In the genomic region with DNA sequence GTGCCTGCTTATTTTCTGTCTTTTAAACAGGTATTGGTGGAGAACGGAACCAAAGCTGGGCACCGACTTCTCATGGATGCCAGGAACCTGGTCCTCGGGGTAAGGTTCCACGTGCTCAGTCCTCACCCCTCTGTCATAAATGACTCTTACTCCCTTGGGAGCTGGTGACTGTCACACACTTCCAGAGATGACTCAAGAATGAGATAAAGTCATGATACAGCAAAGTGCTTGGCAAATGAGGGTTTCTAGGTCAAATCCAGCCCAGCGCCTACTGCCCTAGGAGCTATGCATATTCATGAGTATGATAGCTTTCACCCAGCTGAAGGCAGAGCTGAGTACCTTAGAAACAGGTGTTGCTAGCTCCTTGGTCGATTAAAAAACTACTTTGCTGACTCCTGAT, we compare ENCODE assay signal across 26 mouse cellular contexts. TPM values are rescaled to one million over a fixed set of nuclear protein-coding genes. Genes with fewer than 3 reads are reported as not detected.
A peak's percentile ranks its signal among the peaks of the same experiment; 100 is the strongest.
DNase-seq lines count a peak whose midpoint lies in the region; TF ChIP-seq lines count a peak whose summit lies in the region.
"Had no signal": no experiment of that assay in that cellular context is flagged by ENCODE, and none has a peak within 500 bp of the region (broad histone marks: within the 10 kb centered on the region; RNA-seq: fewer than 3 reads in every experiment).

No protein-coding gene starts in this region.

- TF ChIP-seq CTCF in CH12.LX (conservative IDR thresholded peaks at IDR 0.05 in 1 of 2, IDR thresholded peaks at IDR 0.05 in 1 of 2; ENCODE audit: low read depth in 2 of 2, low read length in 2 of 2): no peak

- no peak overlapping the region for H3K4me3 ChIP-seq in CH12.LX (replicated peaks in 1 of 3; ENCODE audit: low read depth in 2 of 3, low read length in 2 of 3, poor library complexity in 1 of 3)
- H3K4me3 ChIP-seq: embryonic facial prominence, embryonic 10.5 days; embryonic facial prominence, embryonic 12.5 days had no signal

- no peak overlapping the region for H3K4me2 ChIP-seq in CH12.LX (ENCODE audit: insufficient read depth, low read depth, poor library complexity, severe bottlenecking)
- H3K4me2 ChIP-seq: embryonic facial prominence, embryonic 12.5 days had no signal

- in situ Hi-C loops in CH12.LX (cut with MboI; ENCODE audit: low pct_ligation_motif_present, low pct_unique_long_range_greater_than_20kb, low sequenced_read_pairs): no loop called here

- dilution Hi-C loops in CH12.LX (cut with MboI; ENCODE audit: extremely low pct_ligation_motif_present, extremely low pct_unique_long_range_greater_than_20kb, low sequenced_read_pairs): no loop called here

- peaks cover 0 to 19% of the 10 kb centered on the region in 2 experiments; a peak in 2 of 4 replicates for H3K4me1 ChIP-seq in CH12.LX (ENCODE audit: control insufficient read depth in 1 of 2, insufficient read depth in 2 of 2)

- H3K27ac ChIP-seq in CH12.LX (ENCODE audit: insufficient read depth, low read depth): no peak overlapping the region
- H3K27ac ChIP-seq: embryonic facial prominence, embryonic 10.5 days; embryonic facial prominence, embryonic 12.5 days had no signal

- TF ChIP-seq POLR2A in CH12.LX (IDR thresholded peaks at IDR 0.05; ENCODE audit: low read depth, low read length): no peak

- H3K27me3 ChIP-seq in CH12.LX (replicated peaks): no peaks in the 10 kb centered on the region
- H3K27me3 ChIP-seq: embryonic facial prominence, embryonic 12.5 days; Patski had no signal

- peak; percentile 45 for DNase-seq in adrenal gland, adult 2 months
- DNase-seq in adrenal gland, postnatal 10 days: no peak
- DNase-seq in CH12.LX (ENCODE audit: extremely low read depth): peak; percentile 52
- peak; percentile 0 for DNase-seq in ZHBTc4 (ENCODE audit: low read depth, low spot score)
- DNase-seq in layer of hippocampus, postnatal 10 days (ENCODE audit: low spot score in 2 of 2): no peak
- DNase-seq in cerebellum, adult 9-11 months: no peak
- DNase-seq: adrenal gland, adult 8-10 months; adrenal gland, postnatal 25 days; B cell, adult 2 months; cerebellum, adult 11-12 months; cerebellum, adult 2 months; cerebellum, adult 9-10 months; cerebellum, postnatal 14 days; cerebellum, postnatal 36 days; forebrain, postnatal 0 days had no signal

- no peak for TF ChIP-seq EP300 in CH12.LX (IDR thresholded peaks at IDR 0.05; ENCODE audit: low read length)

- peaks cover 13% of the 10 kb centered on the region for H3K79me2 ChIP-seq in CH12.LX (replicated peaks; ENCODE audit: control insufficient read depth, extremely low read depth, insufficient read depth, poor library complexity, severe bottlenecking)

- H3K9me3 ChIP-seq in CH12.LX (replicated peaks; ENCODE audit: low read length): no peaks in the 10 kb centered on the region
- H3K9me3 ChIP-seq: embryonic facial prominence, embryonic 10.5 days; embryonic facial prominence, embryonic 12.5 days; G1E had no signal

- H3K9ac ChIP-seq in CH12.LX (ENCODE audit: insufficient read depth, low read depth): no peak overlapping the region
- H3K9ac ChIP-seq: embryonic facial prominence, embryonic 12.5 days; forebrain, postnatal 0 days had no signal

- no peak for TF ChIP-seq RAD21 in CH12.LX (IDR thresholded peaks at IDR 0.05; ENCODE audit: low read depth, low read length)

- peaks cover 48 to 81% of the 10 kb centered on the region in 2 experiments for H3K36me3 ChIP-seq in CH12.LX (replicated peaks in 1 of 2; ENCODE audit: control insufficient read depth in 1 of 2, insufficient read depth in 1 of 2, low read length in 1 of 2)

TF ChIP-seq in CH12.LX, 34 proteins besides CTCF, POLR2A, EP300 and RAD21:
- TF ChIP-seq UBTF (IDR thresholded peaks at IDR 0.05; ENCODE audit: low read depth, low read length) (no peak), SIN3A (IDR thresholded peaks at IDR 0.05; ENCODE audit: low read length) (no peak), SMC3 (IDR thresholded peaks at IDR 0.05; ENCODE audit: low read depth, low read length) (no peak), BHLHE40 (IDR thresholded peaks at IDR 0.05; ENCODE audit: low read depth, low read length) (peak; percentile 60), RCOR1 (conservative IDR thresholded peaks at IDR 0.05; ENCODE audit: low read depth, low read length) (no peak), GABPA (IDR thresholded peaks at IDR 0.05; ENCODE audit: insufficient replicate concordance, low read depth, low read length) (no peak), ETS1 (conservative IDR thresholded peaks at IDR 0.05; ENCODE audit: low read depth, low read length) (no peak), MYC (IDR thresholded peaks at IDR 0.05; ENCODE audit: low read depth, low read length) (0 out of 2 replicates have a peak, but pooled peaks have one; percentile 25), IRF4 (IDR thresholded peaks at IDR 0.05; ENCODE audit: low read depth, low read length) (peak; percentile 48; the same call in 1 of the 2 replicates), E2F4 (IDR thresholded peaks at IDR 0.05; ENCODE audit: insufficient replicate concordance, low read depth, low read length) (no peak), ZC3H11A (IDR thresholded peaks at IDR 0.05; ENCODE audit: low read depth, low read length) (no peak), ZMIZ1 (IDR thresholded peaks at IDR 0.05; ENCODE audit: low read depth, low read length) (no peak), JUN (IDR thresholded peaks at IDR 0.05; ENCODE audit: insufficient read depth, low read depth, low read length) (peak; percentile 18; the same call in 1 of the 2 replicates), CHD2 (IDR thresholded peaks at IDR 0.05; ENCODE audit: low read length) (no peak), USF2 (conservative IDR thresholded peaks at IDR 0.05; ENCODE audit: low read depth, low read length) (no peak), MEF2A (IDR thresholded peaks at IDR 0.05; ENCODE audit: borderline replicate concordance, low read depth, low read length) (no peak), POLR2AphosphoS2 (IDR thresholded peaks at IDR 0.05; ENCODE audit: low read depth, low read length) (no peak), PAX5 (IDR thresholded peaks at IDR 0.05; ENCODE audit: low read length) (no peak), MAX (IDR thresholded peaks at IDR 0.05; ENCODE audit: low read length) (peak; percentile 58; the same call in 1 of the 2 replicates), MXI1 (IDR thresholded peaks at IDR 0.05; ENCODE audit: low read depth, low read length) (peak; percentile 27; the same call in 1 of the 2 replicates), NRF1 (IDR thresholded peaks at IDR 0.05; ENCODE audit: low read depth, low read length) (no peak)
TF ChIP-seq in CH12.LX: peak in this region for 6.

RNA-seq across cellular contexts. Expression of a gene that starts 2.9 kb away (rescaled TPM):
- under 1 TPM; 0.45 to 0.58 TPM for total RNA-seq in adrenal gland, adult 2 months (2021)
- 0.48 and 0.61 TPM in 2 replicates for polyA plus RNA-seq in adrenal gland, adult 2 months (2012; rRNA removed)
- under 1 TPM; 0.24 to 0.97 TPM for total RNA-seq in adrenal gland, postnatal 10 days (2021)
- 0.42 TPM in 2 replicates for total RNA-seq in CH12.LX (2012; rRNA removed)
- total RNA-seq in CH12.LX (2014; rRNA removed): 0.11 and 0.20 TPM in 2 replicates
- polyA plus RNA-seq in CH12.LX (2012; ENCODE audit: insufficient read length, low read depth): 0.44 and 0.49 TPM in 2 replicates
- 1 to 10 TPM; 4.9 to 5.1 TPM for total RNA-seq in layer of hippocampus, postnatal 10 days (2021)
- total RNA-seq: common myeloid progenitor, adult 5-6 weeks had no signal

RNA-seq across cellular contexts. Expression of a gene that starts 5.2 kb away (rescaled TPM):
- 10 to 100 TPM; 31.0 to 33.4 TPM for total RNA-seq in adrenal gland, adult 2 months (2021)
- 48.8 and 99.4 TPM in 2 replicates for polyA plus RNA-seq in adrenal gland, adult 2 months (2012; rRNA removed)
- total RNA-seq in adrenal gland, postnatal 10 days (2021): 10 to 100 TPM; 29.5 to 34.7 TPM
- total RNA-seq in CH12.LX (2012; rRNA removed) (19.5 and 21.7 TPM in 2 replicates), CH12.LX (2014; rRNA removed) (26.2 and 32.3 TPM in 2 replicates)
- polyA plus RNA-seq in CH12.LX (2012; ENCODE audit: insufficient read length, low read depth): 29.9 and 32.0 TPM in 2 replicates
- 10 to 100 TPM; 29.8 to 44.0 TPM for total RNA-seq in layer of hippocampus, postnatal 10 days (2021)

RNA-seq across cellular contexts. Expression of a gene that starts 24.1 kb away (rescaled TPM):
- 100 to 1,000 TPM; 223 to 343 TPM for total RNA-seq in adrenal gland, adult 2 months (2021)
- 390 and 417 TPM in 2 replicates for polyA plus RNA-seq in adrenal gland, adult 2 months (2012; rRNA removed)
- 100 to 1,000 TPM; 337 to 338 TPM for total RNA-seq in adrenal gland, postnatal 10 days (2021)
- total RNA-seq in CH12.LX (2012; rRNA removed) (0.59 and 1.1 TPM in 2 replicates), CH12.LX (2014; rRNA removed) (0.43 and 0.50 TPM in 2 replicates)
- polyA plus RNA-seq in CH12.LX (2012; ENCODE audit: insufficient read length, low read depth): 0.74 and 1.0 TPM in 2 replicates
- total RNA-seq in layer of hippocampus, postnatal 10 days (2021): 100 to 1,000 TPM; 488 to 494 TPM

RNA-seq across cellular contexts. Expression of a gene that starts 28.4 kb away (rescaled TPM):
- not detected for total RNA-seq in adrenal gland, adult 2 months (2021)
- polyA plus RNA-seq in adrenal gland, adult 2 months (2012; rRNA removed): not detected in 2 replicates
- total RNA-seq in adrenal gland, postnatal 10 days (2021): not detected
- total RNA-seq in CH12.LX (2012; rRNA removed): not detected in 2 replicates
- total RNA-seq in CH12.LX (2014; rRNA removed): not detected in 2 replicates
- polyA plus RNA-seq in CH12.LX (2012; ENCODE audit: insufficient read length, low read depth): not detected in 2 replicates
- total RNA-seq in layer of hippocampus, postnatal 10 days (2021): not detected
- total RNA-seq: adrenal gland, adult 8-10 months; adrenal gland, postnatal 25 days; adrenal gland, postnatal 4 days; common myeloid progenitor, adult 5-6 weeks; forebrain, postnatal 0 days; G1E had no signal
- polyA plus RNA-seq: CD4-positive, CD25-positive, alpha-beta regulatory T cell, adult 4 months; cerebellum, adult 2 months; embryonic facial prominence, embryonic 10.5 days; embryonic facial prominence, embryonic 12.5 days; embryonic facial prominence, embryonic 14.5 days; forebrain, embryonic 11.5 days; forebrain, embryonic 14.5 days; forebrain, postnatal 0 days; G1E; Patski had no signal

RNA-seq across cellular contexts. Expression of a gene that starts 32.7 kb away (rescaled TPM):
- total RNA-seq in adrenal gland, adult 2 months (2021): not detected
- polyA plus RNA-seq in adrenal gland, adult 2 months (2012; rRNA removed): not detected in 2 replicates
- not detected for total RNA-seq in adrenal gland, postnatal 10 days (2021)
- total RNA-seq in CH12.LX (2012; rRNA removed) (not detected in 2 replicates), CH12.LX (2014; rRNA removed) (not detected in 2 replicates)
- polyA plus RNA-seq in CH12.LX (2012; ENCODE audit: insufficient read length, low read depth): not detected in 2 replicates
- not detected for total RNA-seq in layer of hippocampus, postnatal 10 days (2021)
- total RNA-seq: adrenal gland, adult 8-10 months; adrenal gland, postnatal 25 days; adrenal gland, postnatal 4 days; common myeloid progenitor, adult 5-6 weeks; forebrain, postnatal 0 days; G1E; gastrocnemius, adult 18-20 months had no signal
- polyA plus RNA-seq: CD4-positive, CD25-positive, alpha-beta regulatory T cell, adult 4 months; cerebellum, adult 2 months; embryonic facial prominence, embryonic 10.5 days; embryonic facial prominence, embryonic 12.5 days; embryonic facial prominence, embryonic 14.5 days; forebrain, embryonic 11.5 days; forebrain, embryonic 14.5 days; forebrain, postnatal 0 days; G1E; Patski had no signal

Comparison
In these comparisons a context has a peak if more than half of its experiments do, and no peak if none do; other contexts are left out.
1. DNase-seq: peak in adrenal gland, adult 2 months (single experiment), CH12.LX (single experiment) and ZHBTc4 (single experiment); none in adrenal gland, postnatal 10 days (single experiment), layer of hippocampus, postnatal 10 days (0 of 2) and cerebellum, adult 9-11 months (single experiment).
2. RNA of a gene that starts 24.1 kb away (total RNA-seq): 488 to 494 TPM in layer of hippocampus, postnatal 10 days, 223 to 343 TPM in adrenal gland, adult 2 months and 337 to 338 TPM in adrenal gland, postnatal 10 days; 0.43 to 1.1 TPM in CH12.LX; every median in the first group is over 100 times any median in the second.